Mouse (Mus musculus): Measurements from ENCODE around the gene Tns4.

DNA sequence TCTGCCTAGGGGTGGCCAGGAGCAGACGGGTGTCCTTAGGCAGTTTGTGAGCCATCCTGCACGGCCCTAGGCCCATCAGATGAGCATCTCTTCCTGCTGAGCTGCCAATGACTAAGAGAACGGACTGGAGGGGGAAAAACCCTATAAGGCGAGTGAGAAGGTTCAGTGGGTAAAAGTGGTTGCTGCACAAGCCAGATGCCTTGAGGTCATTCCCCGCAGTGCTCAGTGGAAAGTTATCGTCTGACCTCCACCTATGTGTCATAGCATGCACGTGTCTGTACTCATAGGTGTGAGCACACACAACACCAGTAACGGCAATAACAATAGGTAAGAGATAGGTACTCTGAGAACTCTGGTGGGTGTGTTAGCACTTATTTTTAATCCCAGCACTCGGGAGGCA lies 9.8 kb upstream of the Tns4 start:
- TF ChIP-seq CTCF (IDR thresholded peaks at IDR 0.05; ENCODE audit: insufficient read depth, low read depth, low read length): no peak
- TF ChIP-seq POLR2A (IDR thresholded peaks at IDR 0.05; ENCODE audit: insufficient read depth, low read depth, low read length): no peak
